Mouse (Mus musculus) limb, embryonic 11.5 days (tissue): Measurements from ENCODE around the gene Cpne4. TPM values are rescaled to one million over a fixed set of nuclear protein-coding genes. Genes with fewer than 3 reads are reported as not detected.

ENCODE experiments used
- ATAC-seq: fragments of 200-750 bp; cut with Nextera tagmentation; 2 replicates; pipeline ENCODE4 v1.8.0; 2017; ENCODE audit warnings: low read depth; ENCODE audit not compliant: insufficient number of reproducible peaks, low FRiP score, low TSS enrichment
- DNase-seq: peaks from one replicate; pipeline ENCODE4 v3.0.0-alpha.2; 2015; ENCODE audit warnings: low spot score
- H3K27ac ChIP-seq: fragments of 300-500 bp; sonication (generic); replicated peaks from 2 replicates; pipeline ENCODE4 v1.5.1; 2014; ENCODE audit warnings: low read depth, mild to moderate bottlenecking, low read length
- H3K27me3 ChIP-seq: fragments of 300-500 bp; sonication (generic); 2 replicates; pipeline ENCODE4 v1.6.1; 2014; ENCODE audit warnings: mild to moderate bottlenecking, low read length, mixed read lengths; ENCODE audit not compliant: control insufficient read depth, insufficient read depth
- H3K36me3 ChIP-seq: fragments of 300-500 bp; sonication (generic); 2 replicates; pipeline ENCODE4 v1.6.1; 2014; ENCODE audit warnings: mild to moderate bottlenecking, low read length, moderate library complexity, mixed read lengths; ENCODE audit not compliant: control insufficient read depth, insufficient read depth
- H3K4me1 ChIP-seq: fragments of 300-500 bp; sonication (generic); 2 replicates; pipeline ENCODE4 v1.6.1; 2014; ENCODE audit warnings: low read length, mixed read lengths; ENCODE audit not compliant: control insufficient read depth, insufficient read depth
- H3K4me2 ChIP-seq: fragments of 300-500 bp; sonication (generic); 2 replicates; pipeline ENCODE4 v1.6.1; 2014; ENCODE audit warnings: low read depth, mild to moderate bottlenecking, moderate library complexity; ENCODE audit not compliant: severe bottlenecking
- H3K4me3 ChIP-seq: fragments of 300-500 bp; sonication (generic); 2 replicates; pipeline ENCODE4 v1.5.1; 2014; ENCODE audit warnings: low read depth, low read length
- H3K9ac ChIP-seq: fragments of 300-500 bp; sonication (generic); 2 replicates; pipeline ENCODE4 v1.6.1; 2014; ENCODE audit warnings: mild to moderate bottlenecking, low read length
- H3K9me3 ChIP-seq: fragments of 300-500 bp; sonication (generic); 2 replicates; pipeline ENCODE4 v1.6.1; 2016; ENCODE audit warnings: low read length; ENCODE audit not compliant: control insufficient read depth
- WGBS: fragments of 180-500 bp; shearing (Covaris S2); extraction: QIAGEN DNeasy Blood & Tissue Kit; methylation state at CpG from one replicate; pipeline ENCODE4 v1.1.7; 2014; 5-methylcytosine and 5-hydroxymethylcytosine counted together
- polyA plus RNA-seq: library from polyadenylated mRNA; unstranded; fragments of >200 nt; fragmentation: Nextera tagmentation; extraction: Ambion mirVana; gene quantifications from 2 replicates; pipeline ENCODE4 v1.2.1, GENCODE M21; 2014

Cpne4 gene
- polyA plus RNA-seq, 1 experiment from 2014 or later = not detected

DNA sequence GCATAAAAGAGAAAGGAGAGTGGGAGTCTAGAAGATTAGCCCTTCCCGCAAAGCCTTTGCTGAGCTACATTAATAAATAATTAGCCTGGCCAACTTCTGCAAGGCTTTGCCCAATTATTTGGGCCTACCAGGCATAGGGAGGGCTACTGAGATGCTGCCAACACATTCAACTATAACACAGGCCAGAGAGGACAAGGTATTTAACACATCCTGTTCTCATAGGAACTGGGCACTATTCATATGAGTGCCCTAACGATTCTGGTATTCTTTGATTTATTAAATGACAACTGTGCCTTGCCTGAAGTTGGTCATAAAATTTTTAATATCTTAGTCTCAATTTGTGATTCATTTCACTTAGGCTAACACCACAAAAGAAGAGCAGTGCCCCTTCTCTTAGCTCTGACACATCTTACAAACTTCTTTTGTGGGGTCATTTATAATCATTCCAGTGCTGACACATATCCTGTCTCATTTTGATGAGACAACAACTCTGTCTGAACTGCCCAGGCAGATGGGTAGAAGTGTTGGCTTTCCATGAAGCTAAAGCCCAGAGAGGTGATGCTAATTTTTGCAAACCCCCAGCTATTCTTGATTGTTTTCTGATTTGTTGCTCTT lies 435.0 kb downstream of the Cpne4 start:
- WGBS = 77% methylated on average over 2 of the region's 2 CpGs
- no peak for ATAC-seq

GRCm38 (mm10) chr9:104998225-104998624 lies 451.1 kb downstream of the Cpne4 start:
- Histone ChIP-seq H3K4me2 (no peak overlapping the region), H3K36me3 (no peaks in the 10 kb centered on the region), H3K9ac (no peak overlapping the region), H3K4me1 (no peaks in the 10 kb centered on the region), H3K9me3 (no peaks in the 10 kb centered on the region), H3K4me3 (no peak overlapping the region), H3K27me3 (no peaks in the 10 kb centered on the region), H3K27ac (no peak overlapping the region)
- no peak for DNase-seq
- no peak for ATAC-seq
- 73% methylated on average over 1 of the region's 1 CpGs for WGBS

More for the DNA sequence above, 435.0 kb downstream of the Cpne4 start:
- no peaks in the 10 kb centered on the region for H3K36me3 ChIP-seq
- H3K4me2 ChIP-seq = no peak overlapping the region
- no peaks in the 10 kb centered on the region for H3K27me3 ChIP-seq
- H3K9me3 ChIP-seq = no peaks in the 10 kb centered on the region
- H3K4me1 ChIP-seq = no peaks in the 10 kb centered on the region
- H3K9ac ChIP-seq = no peak overlapping the region
- DNase-seq = no peak
- H3K4me3 ChIP-seq = no peak overlapping the region
- H3K27ac ChIP-seq = no peak overlapping the region

DNA sequence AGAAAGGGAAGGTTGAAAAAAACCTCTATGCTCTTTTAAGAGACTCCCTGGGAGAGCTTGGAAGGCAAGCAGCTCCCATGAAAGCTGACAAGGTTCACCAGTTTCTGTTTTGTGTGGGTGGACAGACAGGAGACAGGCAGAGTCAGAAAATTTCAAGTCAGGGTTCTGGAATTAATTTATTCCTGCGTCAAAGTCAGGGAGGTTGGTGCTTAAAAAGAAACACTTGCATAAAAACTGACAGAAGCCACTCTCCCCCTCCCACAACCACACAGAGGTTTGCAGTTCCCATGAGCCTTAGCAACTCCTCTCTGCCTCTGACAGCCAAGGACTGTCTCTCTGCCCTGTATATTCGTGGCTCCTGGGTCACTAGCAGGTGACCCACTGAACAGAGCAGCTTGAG lies 463.6 kb downstream of the Cpne4 start:
- H3K27ac ChIP-seq = no peak overlapping the region
- H3K9ac ChIP-seq = no peak overlapping the region
- no peaks in the 10 kb centered on the region for H3K9me3 ChIP-seq
- H3K4me2 ChIP-seq = no peak overlapping the region
- no peaks in the 10 kb centered on the region for H3K27me3 ChIP-seq
- H3K36me3 ChIP-seq = no peaks in the 10 kb centered on the region
- DNase-seq = no peak
- no peaks in the 10 kb centered on the region for H3K4me1 ChIP-seq
- H3K4me3 ChIP-seq = no peak overlapping the region
- 11% methylated on average over 2 of the region's 2 CpGs for WGBS
- ATAC-seq = no peak

DNA sequence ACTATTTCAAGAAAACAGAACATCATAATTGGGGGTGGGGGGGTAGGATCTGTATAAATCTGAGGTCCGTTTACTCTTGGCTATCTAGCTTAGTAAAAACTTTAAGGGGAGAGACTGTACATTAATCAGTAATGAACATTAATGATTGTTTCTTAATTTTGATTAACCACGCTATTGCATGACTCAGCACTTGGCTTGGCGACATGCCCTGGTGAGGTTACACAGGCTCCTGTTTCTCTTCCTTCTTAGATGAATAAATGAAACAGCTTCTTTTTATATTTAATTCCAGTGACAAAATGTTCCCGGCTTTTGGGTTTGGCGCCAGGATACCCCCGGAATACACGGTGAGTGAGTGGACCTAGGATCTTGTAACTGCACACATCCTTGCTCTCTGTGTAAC lies 471.1 kb downstream of the Cpne4 start:
- H3K27ac ChIP-seq = no peak overlapping the region
- no peaks in the 10 kb centered on the region for H3K4me1 ChIP-seq
- WGBS = 93% methylated on average over 7 of the region's 7 CpGs
- H3K4me2 ChIP-seq = no peak overlapping the region
- no peaks in the 10 kb centered on the region for H3K27me3 ChIP-seq
- no peaks in the 10 kb centered on the region for H3K36me3 ChIP-seq
- no peak overlapping the region for H3K9ac ChIP-seq
- no peak overlapping the region for H3K4me3 ChIP-seq
- DNase-seq (no peak), ATAC-seq (no peak)
- H3K9me3 ChIP-seq = no peaks in the 10 kb centered on the region

GRCm38 (mm10) chr9:105028311-105028710 lies 481.2 kb downstream of the Cpne4 start:
- Histone ChIP-seq H3K9ac (no peak overlapping the region), H3K36me3 (no peaks in the 10 kb centered on the region), H3K4me3 (no peak overlapping the region), H3K27ac (no peak overlapping the region), H3K27me3 (no peaks in the 10 kb centered on the region), H3K9me3 (no peaks in the 10 kb centered on the region), H3K4me1 (no peaks in the 10 kb centered on the region), H3K4me2 (no peak overlapping the region)
- WGBS = 80% methylated on average over 3 of the region's 3 CpGs
- ATAC-seq (no peak), DNase-seq (no peak)

- Histone ChIP-seq H3K36me3 (no peaks in the 10 kb centered on the region), H3K9me3 (no peaks in the 10 kb centered on the region), H3K4me3 (no peak overlapping the region), H3K4me1 (no peaks in the 10 kb centered on the region), H3K27ac (no peak overlapping the region), H3K4me2 (no peak overlapping the region), H3K9ac (no peak overlapping the region), H3K27me3 (no peaks in the 10 kb centered on the region)
- no peak for DNase-seq
- WGBS = 90% methylated on average over 9 of the region's 9 CpGs
- ATAC-seq = no peak
Observed at GRCm38 (mm10) chr9:105032572-105032971, 485.5 kb downstream of the Cpne4 start.

GRCm38 (mm10) chr9:105033641-105034040 lies 486.6 kb downstream of the Cpne4 start:
- Histone ChIP-seq H3K36me3 (no peaks in the 10 kb centered on the region), H3K4me3 (no peak overlapping the region), H3K9ac (no peak overlapping the region), H3K27me3 (no peaks in the 10 kb centered on the region), H3K4me1 (no peaks in the 10 kb centered on the region), H3K27ac (no peak overlapping the region), H3K4me2 (no peak overlapping the region), H3K9me3 (no peaks in the 10 kb centered on the region)
- 86% methylated on average over 7 of the region's 7 CpGs for WGBS
- ATAC-seq (no peak), DNase-seq (no peak)

- Histone ChIP-seq H3K4me1 (no peaks in the 10 kb centered on the region), H3K36me3 (no peaks in the 10 kb centered on the region), H3K27ac (no peak overlapping the region), H3K4me3 (no peak overlapping the region), H3K9ac (no peak overlapping the region), H3K27me3 (no peaks in the 10 kb centered on the region), H3K9me3 (no peaks in the 10 kb centered on the region), H3K4me2 (no peak overlapping the region)
- 73% methylated on average over 3 of the region's 3 CpGs for WGBS
- DNase-seq = no peak
- no peak for ATAC-seq
Observed at GRCm38 (mm10) chr9:105037847-105038246, 490.8 kb downstream of the Cpne4 start.

GRCm38 (mm10) chr9:105046014-105046413 lies 498.9 kb downstream of the Cpne4 start:
- H3K4me3 ChIP-seq = no peak overlapping the region
- no peak overlapping the region for H3K4me2 ChIP-seq
- no peak overlapping the region for H3K9ac ChIP-seq
- WGBS = 78% methylated on average over 7 of the region's 7 CpGs
- H3K4me1 ChIP-seq = no peaks in the 10 kb centered on the region
- no peak for DNase-seq
- no peak for ATAC-seq
- H3K9me3 ChIP-seq = no peaks in the 10 kb centered on the region
- no peak overlapping the region for H3K27ac ChIP-seq
- H3K27me3 ChIP-seq = no peaks in the 10 kb centered on the region
- no peaks in the 10 kb centered on the region for H3K36me3 ChIP-seq
